Mouse (Mus musculus) cortical plate, adult 2 months (tissue): ENCODE measurements around the gene Rab31.

Experiments
- CTCF ChIP-seq: fragments of 200-500 bp; IDR thresholded peaks from 2 replicates; pipeline ENCODE4 v1.5.1; 2011; ENCODE audit warnings: mild to moderate bottlenecking, control low read depth, low read length; ENCODE audit not compliant: insufficient read depth; ENCODE audit errors: extremely low read depth
- POLR2A ChIP-seq: fragments of 200-500 bp; IDR thresholded peaks from 2 replicates; pipeline ENCODE4 v1.6.1; 2011; ENCODE audit warnings: mild to moderate bottlenecking, low read length, control low read depth; ENCODE audit not compliant: insufficient read depth; ENCODE audit errors: extremely low read depth

DNA sequence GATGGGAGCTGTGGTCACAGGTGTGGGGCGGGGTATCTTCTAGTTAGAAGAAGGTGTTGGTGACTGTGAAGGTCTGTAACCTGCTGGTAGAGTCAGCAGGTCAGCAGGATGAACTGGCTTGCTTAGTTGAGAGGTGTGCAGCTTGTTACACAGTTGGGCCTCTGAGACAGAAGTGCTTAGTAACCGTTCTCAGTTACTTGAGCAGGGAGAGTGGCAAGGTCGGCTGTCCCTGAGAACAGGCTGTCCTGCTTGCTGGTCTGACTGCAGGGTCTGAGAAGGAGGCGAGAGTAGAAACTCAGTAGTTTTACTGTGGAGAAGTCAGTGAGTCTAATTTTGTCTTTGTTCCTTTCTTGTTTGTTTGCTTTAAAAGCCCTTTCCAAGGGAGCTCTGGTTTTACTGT is 33.4 kb upstream of the Rab31 start:
- TF ChIP-seq POLR2A = no peak
- TF ChIP-seq CTCF = no peak
